Mouse (Mus musculus) MEL (cell line): ENCODE results near the gene Tmem251.

ENCODE experiments used
- CHD1 ChIP-seq: IDR thresholded peaks from 2 replicates; pipeline ENCODE4 v1.6.1; 2012; ENCODE audit warnings: low read depth, mild to moderate bottlenecking, inconsistent platforms, low read length, improper control_type of control experiment
- CHD2 ChIP-seq: IDR thresholded peaks from 2 replicates; pipeline ENCODE4 v1.6.1; 2011; ENCODE audit warnings: low read length, improper control_type of control experiment
- CTCF ChIP-seq, 3 experiments: IDR thresholded peaks in 2 of 3; conservative IDR thresholded peaks in 1 of 3; 2 replicates each; pipeline ENCODE4 v1.5.1; 2011 to 2012; ENCODE audit warnings: low read length in 3 of 3, low read depth in 2 of 3, mild to moderate bottlenecking in 2 of 3, improper control_type of control experiment in 1 of 3, inconsistent platforms in 1 of 3, mixed read lengths in 1 of 3, moderate library complexity in 1 of 3; ENCODE audit not compliant: control insufficient read depth in 1 of 3, insufficient read depth in 1 of 3, poor library complexity in 1 of 3, severe bottlenecking in 1 of 3
- EP300 ChIP-seq, 2 experiments: IDR thresholded peaks; 2 replicates each; pipeline ENCODE4 v1.6.1; 2011; ENCODE audit warnings: improper control_type of control experiment in 2 of 2, low read length in 2 of 2, low read depth in 1 of 2, mild to moderate bottlenecking in 1 of 2
- HCFC1 ChIP-seq: IDR thresholded peaks from 2 replicates; pipeline ENCODE4 v1.6.1; 2012; ENCODE audit warnings: low read depth, mild to moderate bottlenecking, inconsistent platforms, low read length, improper control_type of control experiment, moderate library complexity
- NELFE ChIP-seq: IDR thresholded peaks from 2 replicates; pipeline ENCODE4 v1.6.1; 2011; ENCODE audit warnings: low read depth, low read length, improper control_type of control experiment
- RCOR1 ChIP-seq: IDR thresholded peaks from 2 replicates; pipeline ENCODE4 v1.6.1; 2012; ENCODE audit warnings: low read depth, mild to moderate bottlenecking, inconsistent platforms, low read length, improper control_type of control experiment
- UBTF ChIP-seq: IDR thresholded peaks from 2 replicates; pipeline ENCODE4 v1.6.1; 2012; ENCODE audit warnings: low read depth, mild to moderate bottlenecking, inconsistent platforms, low read length, improper control_type of control experiment, moderate library complexity, borderline replicate concordance; ENCODE audit not compliant: insufficient read depth
- ZC3H11A ChIP-seq: IDR thresholded peaks from 2 replicates; pipeline ENCODE4 v1.6.1; 2012; ENCODE audit warnings: low read depth, mild to moderate bottlenecking, inconsistent platforms, low read length, improper control_type of control experiment
- ZMIZ1 ChIP-seq: IDR thresholded peaks from 2 replicates; pipeline ENCODE4 v1.6.1; 2012; ENCODE audit warnings: low read depth, mild to moderate bottlenecking, inconsistent platforms, low read length, improper control_type of control experiment, moderate library complexity
- ZNF384 ChIP-seq: IDR thresholded peaks from 2 replicates; pipeline ENCODE4 v1.6.1; 2012; ENCODE audit warnings: low read depth, mild to moderate bottlenecking, inconsistent platforms, low read length, improper control_type of control experiment

GRCm38 (mm10) chr12:102784899-102785592 is 41.5 kb downstream of the Tmem251 start:
- TF ChIP-seq CTCF (IDR thresholded peaks at IDR 0.05 in 2 of 3, conservative IDR thresholded peaks at IDR 0.05 in 1 of 3; ENCODE audit: control insufficient read depth in 1 of 3, insufficient read depth in 1 of 3, low read depth in 2 of 3, low read length in 3 of 3, poor library complexity in 1 of 3, severe bottlenecking in 1 of 3) (no peak), UBTF (no peak), NELFE (no peak), ZNF384 (no peak), EP300 (IDR thresholded peaks at IDR 0.05; ENCODE audit: low read depth in 1 of 2, low read length in 2 of 2) (no peak), ZMIZ1 (no peak), CHD2 (no peak), CHD1 (no peak), ZC3H11A (no peak), HCFC1 (no peak), RCOR1 (no peak)
